Mouse (Mus musculus): ENCODE results near the gene Zscan4b. TPM values are rescaled to one million over a fixed set of nuclear protein-coding genes. Genes with fewer than 3 reads are reported as not detected.
"Not testable (repeated sequence)": the region's sequence is repeated elsewhere in the genome, so short reads cannot be mapped to it uniquely, and the experiment has no call there.

Gene Zscan4b
- not detected for polyA plus RNA-seq (2017; shearing (Covaris generic))

DNA sequence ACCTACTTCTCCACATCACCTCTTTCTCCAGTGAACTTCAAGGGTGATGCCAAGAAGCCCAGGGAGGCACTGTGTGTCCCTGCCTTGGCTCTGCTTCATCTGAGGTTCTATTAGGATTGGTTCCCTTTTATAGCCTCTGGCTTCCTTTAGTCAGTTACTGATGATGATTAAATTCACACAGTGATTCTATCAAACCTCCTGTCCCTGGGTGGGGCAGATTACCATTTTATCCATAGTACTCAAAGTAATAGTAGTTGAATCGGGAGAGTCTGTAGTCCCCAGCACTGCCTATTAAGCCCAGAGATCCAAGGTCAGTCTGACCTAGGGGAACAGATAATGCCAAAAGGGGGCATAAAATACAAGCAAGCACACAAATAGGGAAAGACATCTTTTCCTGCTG, at the start of gene Zscan4b:
Gene Zscan4b (minus strand): TSS at position 101 of the 400 bp plus-strand sequence.
- ATAC-seq, result not testable (repeated sequence)

Other genes starting within 250 kb of the Zscan4b start
- not detected for gene Nlrp4b, start 217.3 kb downstream of the Zscan4b start, polyA plus RNA-seq (2017; shearing (Covaris generic))
- gene Vmn1r71, start 150.7 kb downstream of the Zscan4b start, polyA plus RNA-seq (2017; shearing (Covaris generic)), result not detected
- gene Zscan4c, start 100.7 kb upstream of the Zscan4b start, polyA plus RNA-seq (2017; shearing (Covaris generic)), result not detected
- gene Zscan4-ps1, start 164.6 kb upstream of the Zscan4b start, polyA plus RNA-seq (2017; shearing (Covaris generic)), result not detected